Mouse (Mus musculus) ES-Bruce4 (cell line): Measurements from ENCODE around the gene Ipo11. TPM values are rescaled to one million over a fixed set of nuclear protein-coding genes. Genes with fewer than 3 reads are reported as not detected.
A peak's percentile ranks its signal among the peaks of the same experiment; 100 is the strongest.

Experiments
- H3K27ac ChIP-seq: 2 replicates; pipeline ENCODE4 v1.5.1; 2012; ENCODE audit warnings: low read length, inconsistent platforms; ENCODE audit not compliant: insufficient read depth
- H3K27me3 ChIP-seq: 2 replicates; pipeline ENCODE4 v1.6.1; 2012; ENCODE audit warnings: mild to moderate bottlenecking, low read length, inconsistent platforms; ENCODE audit not compliant: control insufficient read depth, poor library complexity, insufficient read depth, severe bottlenecking
- H3K36me3 ChIP-seq: 2 replicates; pipeline ENCODE4 v1.6.1; 2012; ENCODE audit warnings: inconsistent platforms, mild to moderate bottlenecking, low read length, moderate library complexity; ENCODE audit not compliant: control insufficient read depth, poor library complexity, insufficient read depth, severe bottlenecking
- H3K4me1 ChIP-seq: one replicate; pipeline ENCODE4 v1.8.1; 2011; ENCODE audit warnings: low read length; ENCODE audit not compliant: control insufficient read depth, insufficient read depth
- H3K4me3 ChIP-seq: 2 replicates; pipeline ENCODE4 v1.5.1; 2011; ENCODE audit warnings: low read depth, mild to moderate bottlenecking, low read length
- H3K9ac ChIP-seq: 2 replicates; pipeline ENCODE4 v1.6.1; 2012; ENCODE audit warnings: low read depth, mild to moderate bottlenecking, inconsistent platforms; ENCODE audit not compliant: poor library complexity, severe bottlenecking
- H3K9me3 ChIP-seq: replicated peaks from 2 replicates; pipeline ENCODE4 v1.6.1; 2012; ENCODE audit warnings: mild to moderate bottlenecking, low read length, inconsistent platforms; ENCODE audit not compliant: control insufficient read depth, poor library complexity, insufficient read depth, severe bottlenecking
- CTCF ChIP-seq: IDR thresholded peaks from one replicate; pipeline ENCODE4 v1.8.1; 2011; ENCODE audit warnings: low read depth, low read length
- EP300 ChIP-seq: IDR thresholded peaks from 2 replicates; pipeline ENCODE4 v1.6.1; 2011; ENCODE audit warnings: low read depth, low read length; ENCODE audit not compliant: insufficient read depth
- POLR2A ChIP-seq: IDR thresholded peaks from one replicate; pipeline ENCODE4 v1.8.1; 2011; ENCODE audit warnings: low read length; ENCODE audit not compliant: insufficient read depth
- polyA plus RNA-seq: library from polyadenylated mRNA; stranded (reverse); fragments of >200 nt; gene quantifications from 2 replicates; pipeline ENCODE4 v1.2.4, GENCODE M21; 2011; ENCODE audit warnings: low read depth; ENCODE audit not compliant: missing spikeins, insufficient read depth, insufficient read length

Ipo11 gene
- polyA plus RNA-seq, 1 experiment, result 77.7 TPM

DNA sequence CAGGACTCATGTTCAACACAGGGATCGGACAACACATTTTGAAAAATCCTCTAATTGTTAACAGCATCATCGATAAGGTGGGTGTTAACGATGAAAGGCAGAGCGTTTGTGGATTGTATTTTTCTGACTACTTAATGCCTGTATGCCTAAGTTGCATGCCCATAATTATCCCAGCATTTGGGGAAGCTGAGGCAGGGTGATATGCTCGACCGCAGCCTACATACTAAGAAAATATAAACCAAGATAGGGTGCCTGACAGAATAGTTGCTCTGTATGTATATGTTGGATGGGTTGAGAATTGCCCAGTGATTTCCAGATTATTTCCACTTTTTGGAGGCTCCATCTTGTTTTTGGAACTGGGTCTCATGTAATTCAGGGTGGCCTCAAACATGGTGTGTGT, 10.8 kb upstream of the Ipo11 start:
- H3K27ac ChIP-seq, result no peak overlapping the region
- TF ChIP-seq EP300 (no peak), POLR2A (no peak)
- H3K9me3 ChIP-seq, result no peaks in the 10 kb centered on the region
- peaks cover 30% of the 10 kb centered on the region for H3K36me3 ChIP-seq
- peak overlapping the region; percentile 97 for H3K4me3 ChIP-seq
- H3K4me1 ChIP-seq, result no peaks in the 10 kb centered on the region
- peak overlapping the region; percentile 82 for H3K9ac ChIP-seq
- H3K27me3 ChIP-seq, result no peaks in the 10 kb centered on the region

GRCm38 (mm10) chr13:106946594-106947540, 10.1 kb upstream of the Ipo11 start, which contains the start of gene Dimt1:
Gene Dimt1 (plus strand): TSS chr13:106947127.
- Histone ChIP-seq H3K27me3 (no peaks in the 10 kb centered on the region), H3K36me3 (peaks cover 24% of the 10 kb centered on the region), H3K4me3 (peak within 1 kb of the TSS; percentile 97), H3K27ac (peak within 1 kb of the TSS; percentile 71), H3K4me1 (no peaks in the 10 kb centered on the region), H3K9me3 (no peaks in the 10 kb centered on the region), H3K9ac (peak within 1 kb of the TSS; percentile 82)
- no peak for TF ChIP-seq EP300
- TF ChIP-seq CTCF, result no peak
- no peak for TF ChIP-seq POLR2A

GRCm38 (mm10) chr13:106945518-106945917, 8.8 kb upstream of the Ipo11 start:
- H3K9ac ChIP-seq, result no peak overlapping the region
- peaks cover 14% of the 10 kb centered on the region for H3K36me3 ChIP-seq
- H3K4me3 ChIP-seq, result no peak overlapping the region
- TF ChIP-seq CTCF (no peak), EP300 (no peak), POLR2A (no peak)
- no peaks in the 10 kb centered on the region for H3K9me3 ChIP-seq
- H3K27me3 ChIP-seq, result no peaks in the 10 kb centered on the region
- no peaks in the 10 kb centered on the region for H3K4me1 ChIP-seq
- no peak overlapping the region for H3K27ac ChIP-seq

- Histone ChIP-seq H3K4me3 (no peak overlapping the region), H3K4me1 (no peaks in the 10 kb centered on the region), H3K27ac (no peak overlapping the region), H3K27me3 (no peaks in the 10 kb centered on the region), H3K9ac (no peak overlapping the region), H3K36me3 (no peaks in the 10 kb centered on the region), H3K9me3 (no peaks in the 10 kb centered on the region)
- TF ChIP-seq EP300 (no peak), POLR2A (no peak), CTCF (no peak)
These were observed 6.0 kb upstream of the Ipo11 start for GRCm38 (mm10) chr13:106942721-106943120.

GRCm38 (mm10) chr13:106941211-106941976, 4.6 kb upstream of the Ipo11 start:
- H3K27me3 ChIP-seq, result no peaks in the 10 kb centered on the region
- TF ChIP-seq CTCF (no peak), EP300 (no peak), POLR2A (no peak)
- H3K27ac ChIP-seq, result peak overlapping the region; percentile 91
- peak overlapping the region; percentile 82 for H3K9ac ChIP-seq
- H3K36me3 ChIP-seq, result no peaks in the 10 kb centered on the region
- peak overlapping the region; percentile 72 for H3K4me3 ChIP-seq
- no peaks in the 10 kb centered on the region for H3K9me3 ChIP-seq
- H3K4me1 ChIP-seq, result no peaks in the 10 kb centered on the region
